Mouse (Mus musculus) urinary bladder, postnatal 36 days (tissue): ENCODE measurements at regions not wholly inside any gene's neighbourhood (a gene's known extent, or its start where the extent isn't known, plus 50 kb on each side); places are given as distances from the start of the nearest gene placed in this dataset.

Source experiments
- DNase-seq, 2 experiments: peaks; one replicate each; pipeline ENCODE4 v3.0.0; 2022; ENCODE audit warnings: low spot score in 2 of 2, mixed read lengths in 1 of 2

DNA sequence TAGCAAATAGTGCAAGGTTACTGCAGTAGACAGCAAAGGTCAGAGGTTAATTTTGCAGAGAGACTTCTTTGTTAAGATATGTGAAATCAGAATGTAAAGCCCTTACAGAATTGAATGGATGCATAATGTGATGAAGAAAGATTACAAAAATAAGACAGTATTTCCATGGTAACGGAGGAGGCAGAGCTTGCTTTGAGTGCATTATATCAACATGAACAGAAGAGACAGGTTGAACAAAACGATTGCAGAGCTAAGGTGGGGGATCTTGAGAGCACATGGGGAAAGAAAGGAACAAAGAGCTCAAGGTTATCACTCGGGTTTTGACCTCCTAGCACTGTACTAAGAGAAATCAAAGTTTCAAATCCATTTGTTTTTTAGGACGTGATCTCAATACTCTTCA is 106.2 kb upstream of the Rap2b start:
- DNase-seq: no peak

DNA sequence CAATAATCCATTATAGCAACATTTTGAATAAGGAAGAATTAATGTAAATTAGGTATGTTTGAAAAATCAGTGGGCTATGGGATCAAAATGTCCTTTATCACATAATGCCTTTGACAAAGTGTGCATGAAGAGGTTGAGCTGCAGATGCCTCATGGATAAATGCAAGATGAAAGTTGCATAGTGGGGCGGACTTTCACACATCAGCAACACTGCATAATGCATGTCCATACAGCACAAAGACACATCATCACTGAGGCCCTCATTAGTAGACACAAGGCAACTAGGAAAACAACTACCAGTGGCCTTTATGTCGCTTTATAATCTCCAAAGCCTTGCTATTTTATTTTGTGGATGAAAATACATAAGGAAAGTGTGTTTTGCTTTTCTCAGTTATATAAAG is 105.8 kb upstream of the Rap2b start:
- DNase-seq: no peak

DNA sequence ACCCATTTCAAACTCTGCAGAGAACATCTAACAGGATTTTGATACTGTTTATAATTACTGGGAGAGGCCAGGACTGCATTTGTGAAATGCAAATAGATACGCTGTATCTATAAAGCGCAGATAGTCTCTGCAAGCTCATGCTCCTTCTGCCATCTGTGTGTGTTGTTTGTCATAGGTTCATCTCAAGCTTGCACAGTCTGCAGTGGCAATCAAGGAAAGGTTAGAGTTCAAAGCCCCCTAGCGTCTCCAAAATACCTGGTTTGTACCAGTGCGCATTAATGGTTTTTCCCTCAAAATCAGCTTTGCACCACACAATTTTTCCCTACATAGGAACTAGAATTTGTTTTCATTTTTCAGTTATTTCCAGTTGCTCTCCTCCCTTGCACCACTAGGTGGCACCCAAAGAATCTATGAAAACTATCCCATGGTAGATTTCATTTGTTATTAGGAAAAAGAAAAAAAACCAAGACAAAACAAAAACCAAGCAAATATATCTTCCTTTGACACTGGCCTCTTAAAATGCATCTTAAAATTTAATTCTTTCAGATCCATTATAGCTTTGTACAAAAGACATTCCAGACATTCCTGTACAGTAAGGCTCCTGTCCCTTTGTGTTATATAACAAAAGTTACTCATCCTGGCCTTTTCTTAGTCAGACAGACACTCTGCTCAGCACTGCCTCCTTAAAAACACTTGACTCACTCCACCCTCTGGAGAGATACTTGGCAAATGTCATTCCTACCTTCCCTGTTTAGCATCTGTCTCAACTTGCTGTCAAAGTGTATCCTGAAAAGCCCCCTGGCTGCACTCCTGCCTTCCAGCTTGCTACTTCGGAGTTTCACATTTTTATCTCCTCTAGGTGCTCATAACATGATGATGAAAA is 92.7 kb upstream of the Rap2b start:
- DNase-seq: peak; percentile 26 to 29

DNA sequence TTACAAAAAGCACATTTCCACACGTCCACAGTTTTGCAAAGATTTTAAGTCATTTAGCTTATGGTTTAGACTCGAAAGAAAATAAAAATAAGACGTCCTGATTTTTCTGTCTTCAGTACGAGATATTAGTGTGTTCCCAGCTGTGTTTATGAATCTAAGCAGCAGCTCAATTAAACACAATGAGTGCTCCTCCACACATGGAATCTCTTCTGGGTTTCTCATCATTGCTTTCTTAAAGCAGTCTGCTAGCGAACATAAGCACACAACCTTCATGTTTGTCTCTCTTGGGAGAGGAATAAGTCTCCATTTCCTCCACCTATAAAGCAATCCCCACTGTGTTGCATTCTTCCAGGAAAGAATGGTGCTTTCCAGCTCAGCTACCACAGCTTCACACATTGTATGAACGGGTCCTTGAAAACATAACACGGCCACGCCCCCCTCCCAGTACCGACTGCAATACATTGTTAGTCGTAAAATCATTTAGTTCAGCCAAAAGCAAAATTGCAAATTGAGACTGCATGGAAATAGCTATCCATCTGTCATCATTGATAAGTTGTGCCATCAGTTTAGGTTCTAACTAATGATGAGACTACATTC is 75.4 kb upstream of the Rap2b start:
- no peak for DNase-seq

DNA sequence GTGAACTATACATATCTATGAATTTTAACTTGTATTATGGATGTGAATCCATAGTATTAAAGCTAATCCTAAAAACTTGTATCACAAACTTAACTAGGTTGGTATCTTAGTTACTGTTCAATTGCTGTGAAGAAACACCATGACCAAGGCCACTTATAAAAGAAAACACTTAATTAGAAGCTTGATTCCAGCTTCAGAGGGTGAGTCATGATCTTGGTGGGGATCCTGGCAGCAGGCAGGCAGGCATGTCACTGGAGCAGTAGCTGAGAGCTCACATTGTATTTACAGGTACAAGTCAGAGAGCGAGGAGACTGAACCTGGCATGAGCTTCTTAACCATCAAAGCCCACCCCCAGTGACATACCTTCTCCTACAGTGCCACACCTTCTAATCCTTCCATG is 73.2 kb upstream of the Rap2b start:
- no peak for DNase-seq

DNA sequence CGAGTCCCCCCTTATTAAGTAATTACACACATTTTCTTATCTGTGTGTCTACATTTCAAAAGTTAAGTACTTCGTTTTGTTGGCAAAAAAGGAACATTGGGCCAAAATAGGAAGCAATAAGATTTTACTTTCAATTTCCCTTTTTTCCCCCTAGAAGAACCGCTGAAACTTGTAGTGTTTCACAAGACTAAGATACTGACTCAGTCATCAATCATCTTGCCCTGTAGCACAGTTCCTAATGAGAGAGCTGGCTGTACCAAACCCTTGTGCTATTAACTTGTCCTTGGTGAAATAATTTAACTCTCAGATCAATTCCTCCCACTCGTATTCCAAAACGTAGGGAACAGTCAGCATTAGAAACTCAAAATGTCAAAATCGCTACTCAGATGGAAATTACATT is 66.6 kb upstream of the Rap2b start:
- DNase-seq: no peak

DNA sequence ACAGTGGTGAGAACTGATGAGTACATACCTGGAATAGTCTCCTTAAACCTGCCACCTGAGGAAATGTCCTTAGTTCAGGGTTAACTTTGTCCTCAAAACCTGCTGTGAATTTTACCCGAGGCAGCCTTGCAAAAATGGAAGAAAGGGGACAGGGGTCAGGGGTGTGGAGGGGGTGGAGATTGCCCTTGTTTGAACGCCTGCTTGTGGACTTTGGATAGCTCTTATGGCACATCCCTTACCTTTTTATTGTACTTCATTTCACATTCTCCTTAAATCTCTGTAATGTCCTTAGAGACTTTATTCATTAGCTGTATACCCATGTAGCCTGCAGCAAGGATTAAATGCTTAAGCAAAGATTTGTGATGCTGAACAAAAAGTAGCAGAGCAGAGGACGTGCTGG is 64.1 kb upstream of the Rap2b start:
- no peak for DNase-seq

DNA sequence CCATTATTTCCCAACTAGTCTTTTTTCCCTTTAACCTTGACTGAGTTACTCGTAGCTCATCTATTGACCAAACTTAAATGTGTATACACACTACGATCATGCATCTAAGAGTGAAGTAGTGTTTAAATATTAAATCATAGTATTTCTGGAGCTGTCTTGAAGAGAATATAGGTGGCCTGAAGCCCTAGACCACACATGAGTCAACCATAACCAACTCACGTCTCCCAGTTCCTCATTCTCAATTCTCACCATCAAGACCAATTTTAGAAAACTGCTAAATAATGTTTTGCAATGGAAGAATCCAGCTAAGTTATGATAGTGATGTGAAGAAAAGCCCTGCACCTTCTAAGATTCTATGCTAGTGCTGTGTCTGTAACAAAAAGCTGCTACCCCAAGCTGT is 59.2 kb upstream of the Rap2b start:
- no peak for DNase-seq

DNA sequence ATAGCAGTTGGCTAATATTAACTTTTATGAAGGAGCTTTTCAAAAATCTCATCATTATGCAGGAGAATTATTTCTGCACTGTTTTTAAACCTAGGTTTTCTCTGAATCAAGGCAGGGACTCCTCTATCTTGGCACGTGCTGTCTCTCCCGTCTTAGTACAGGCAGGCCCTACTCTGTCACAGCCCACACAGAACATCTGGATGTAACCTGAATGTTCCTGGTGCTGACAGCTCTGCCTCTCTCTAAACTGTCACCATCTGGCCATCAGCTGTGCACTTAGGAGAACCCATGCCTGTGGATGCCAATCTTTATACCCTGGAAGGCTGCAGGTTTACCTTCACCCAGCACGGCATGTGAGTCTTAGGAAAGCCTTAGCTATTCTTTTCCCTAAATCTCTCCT is 58.0 kb upstream of the Rap2b start:
- no peak for DNase-seq

DNA sequence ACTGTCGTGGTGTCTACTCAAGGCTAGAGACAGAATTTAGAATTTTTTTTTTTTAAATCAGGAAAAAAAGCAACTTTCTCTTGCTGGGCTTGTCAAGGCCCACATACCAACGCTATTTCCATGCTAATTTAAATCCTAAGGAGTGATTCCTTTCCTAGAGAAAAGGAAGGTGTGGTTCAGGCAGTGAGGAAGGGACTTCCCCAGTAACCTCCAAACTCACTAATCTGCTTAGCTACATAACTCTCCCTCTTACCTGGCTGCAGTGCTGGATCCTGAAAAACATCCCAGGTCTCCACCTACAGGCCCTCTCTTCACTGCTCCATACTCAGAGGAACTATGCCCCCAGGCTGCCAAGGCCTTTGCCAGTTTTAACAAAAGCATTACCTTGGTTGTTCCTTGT is 55.1 kb upstream of the Rap2b start:
- DNase-seq: no peak

DNA sequence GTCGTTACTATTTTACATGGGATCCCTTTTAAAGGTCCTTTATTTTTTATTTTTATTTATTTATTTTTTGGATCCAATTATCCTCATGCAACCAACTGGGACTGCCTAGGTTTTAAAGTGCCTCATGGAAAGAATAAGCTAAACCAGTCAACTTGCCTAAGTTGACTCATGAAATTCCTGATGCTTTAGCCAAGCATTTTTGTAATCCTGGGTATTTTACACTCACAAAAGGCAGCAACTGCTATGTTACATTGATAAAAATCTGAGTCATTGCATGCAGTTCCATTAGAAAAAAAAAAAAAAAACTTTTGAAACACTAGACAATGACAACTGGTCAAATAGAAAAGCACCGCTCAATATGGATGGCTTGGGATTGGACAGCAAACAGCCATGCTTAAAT is 52.7 kb upstream of the Rap2b start:
- DNase-seq: no peak

DNA sequence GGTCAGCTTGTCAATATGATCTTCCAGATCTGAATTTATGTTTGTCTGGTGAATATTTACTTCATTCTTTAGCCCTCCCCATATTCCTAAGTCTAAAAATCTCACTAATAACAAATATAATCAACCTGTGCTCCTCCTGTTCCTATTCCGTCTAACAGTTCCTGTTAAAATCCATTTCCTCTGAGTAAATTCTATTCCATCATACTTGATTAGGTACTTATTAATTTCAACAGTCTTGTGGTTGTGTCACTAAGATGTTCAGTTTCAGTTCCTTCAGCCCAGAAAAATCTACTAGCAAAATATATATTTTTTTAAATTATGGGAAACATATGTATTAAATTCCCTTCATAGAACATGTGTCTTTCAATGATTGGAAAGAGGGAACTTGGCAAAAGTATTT is 52.2 kb upstream of the Rap2b start:
- DNase-seq: no peak
